Mouse (Mus musculus): ENCODE measurements at regions not wholly inside any gene's neighbourhood (a gene's known extent, or its start where the extent isn't known, plus 50 kb on each side); places are given as distances from the start of the nearest gene placed in this dataset.

DNA sequence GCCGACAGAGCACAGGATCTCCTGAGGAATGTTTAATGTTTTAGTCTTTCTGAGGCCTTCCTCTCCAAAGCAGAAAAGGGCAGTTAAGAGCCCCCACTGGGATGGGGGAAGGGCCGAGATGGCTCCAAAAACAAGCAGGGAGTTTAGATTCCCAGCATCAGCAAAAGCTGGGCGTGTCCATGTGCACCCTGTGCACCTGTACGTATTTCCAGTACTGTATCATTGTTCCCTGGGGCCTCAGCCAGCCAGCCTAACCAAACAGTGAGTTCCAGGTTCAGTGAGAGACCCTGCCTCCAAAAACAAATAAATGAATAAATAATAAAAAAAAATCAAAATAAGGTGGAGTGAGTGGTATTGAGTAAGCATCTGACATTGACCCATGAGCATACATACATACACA lies 50.8 kb upstream of the Olfm1 start:
- no peak for DNase-seq

- no peak for DNase-seq
These were observed 51.2 kb upstream of the Olfm1 start for GRCm38 (mm10) chr2:28141556-28141955.

GRCm38 (mm10) chr2:28138583-28138982 lies 53.9 kb upstream of the Fcnb start:
- peak; percentile 28 for DNase-seq

DNA sequence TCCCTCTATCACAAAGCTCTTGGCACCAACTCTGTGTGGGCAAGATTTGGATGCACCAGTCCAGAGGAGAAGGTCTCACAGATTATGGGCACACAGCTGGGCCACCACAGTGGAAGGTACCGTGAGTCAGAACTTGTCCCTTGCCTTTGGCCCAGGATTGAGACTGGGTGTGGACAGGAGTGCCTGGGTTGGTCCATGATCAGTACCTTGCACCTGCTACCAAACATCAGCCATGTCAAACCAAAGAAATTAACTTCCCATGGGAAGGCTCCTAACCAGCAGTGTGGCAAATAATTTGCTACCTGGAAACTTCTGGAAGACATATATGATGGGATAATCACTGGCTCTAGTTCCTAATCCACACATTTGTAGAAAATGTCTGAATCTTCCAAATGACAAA lies 49.9 kb upstream of the Fcnb start:
- no peak for DNase-seq
